Mouse (Mus musculus): ENCODE data around the gene Gpc5. TPM values are rescaled to one million over a fixed set of nuclear protein-coding genes. Genes with fewer than 3 reads are reported as not detected.

The Gpc5 gene
- polyA plus RNA-seq, 1 experiment: 0.15 TPM

DNA sequence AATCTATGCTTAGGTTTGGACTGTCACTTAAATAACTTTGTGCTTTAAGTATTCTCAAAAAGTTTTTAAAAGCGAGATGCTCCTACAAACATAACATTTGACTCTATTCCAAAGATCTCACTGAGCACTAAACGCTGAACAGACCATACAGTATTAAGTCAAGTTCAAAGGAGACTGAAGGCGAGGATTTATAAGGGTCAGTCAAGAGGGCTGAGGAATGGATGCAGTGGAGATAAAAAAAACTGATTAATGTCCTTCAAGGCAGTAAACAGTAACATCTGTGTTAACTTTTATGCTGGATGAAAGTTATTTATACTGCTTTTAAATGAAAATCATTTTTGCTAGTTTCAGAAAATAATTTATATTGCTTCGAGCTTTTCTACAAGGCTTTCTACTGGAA is 906.9 kb downstream of the Gpc5 start:
- H3K36me3 ChIP-seq (ENCODE audit: control insufficient read depth, insufficient read depth, low read length): no peaks in the 10 kb centered on the region
- H3K4me1 ChIP-seq (ENCODE audit: control insufficient read depth, insufficient read depth, low read length): no peaks in the 10 kb centered on the region
- H3K4me3 ChIP-seq (ENCODE audit: control insufficient read depth, low read depth, low read length): no peak overlapping the region
- no peak overlapping the region for H3K27ac ChIP-seq (ENCODE audit: control insufficient read depth, insufficient read depth, low read depth, low read length)
- H3K27me3 ChIP-seq (ENCODE audit: control insufficient read depth, insufficient read depth, low read length): no peaks in the 10 kb centered on the region
- TF ChIP-seq POLR2A (IDR thresholded peaks at IDR 0.05; ENCODE audit: control insufficient read depth, low read depth, low read length): no peak
- no peak for TF ChIP-seq CTCF (IDR thresholded peaks at IDR 0.05; ENCODE audit: control insufficient read depth, insufficient read depth, insufficient replicate concordance, low read depth, low read length)

DNA sequence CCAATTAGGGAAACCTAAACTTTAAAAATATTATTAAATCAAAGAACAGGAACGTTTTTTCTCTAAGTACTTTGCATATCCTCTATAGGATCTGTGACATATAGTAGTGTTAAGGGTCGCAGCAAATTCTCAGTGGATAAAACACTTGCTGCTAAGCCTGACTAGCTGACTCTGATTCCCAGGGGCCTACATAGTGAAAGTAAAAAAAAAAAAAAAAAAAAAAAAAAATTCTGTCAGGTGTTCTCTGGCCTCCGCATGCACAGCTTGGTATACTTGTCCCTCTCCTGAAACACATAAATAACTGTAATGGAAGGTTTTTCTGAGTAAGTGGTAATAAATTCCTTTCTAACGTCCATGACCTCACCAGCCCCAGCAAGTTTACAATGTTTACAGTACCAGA is 995.0 kb downstream of the Gpc5 start:
- Histone ChIP-seq H3K27me3 (ENCODE audit: control insufficient read depth, insufficient read depth, low read length) (no peaks in the 10 kb centered on the region), H3K4me3 (ENCODE audit: control insufficient read depth, low read depth, low read length) (no peak overlapping the region), H3K27ac (ENCODE audit: control insufficient read depth, insufficient read depth, low read depth, low read length) (no peak overlapping the region), H3K4me1 (ENCODE audit: control insufficient read depth, insufficient read depth, low read length) (no peaks in the 10 kb centered on the region), H3K36me3 (ENCODE audit: control insufficient read depth, insufficient read depth, low read length) (no peaks in the 10 kb centered on the region)
- TF ChIP-seq POLR2A (IDR thresholded peaks at IDR 0.05; ENCODE audit: control insufficient read depth, low read depth, low read length) (no peak), CTCF (IDR thresholded peaks at IDR 0.05; ENCODE audit: control insufficient read depth, insufficient read depth, insufficient replicate concordance, low read depth, low read length) (no peak)

DNA sequence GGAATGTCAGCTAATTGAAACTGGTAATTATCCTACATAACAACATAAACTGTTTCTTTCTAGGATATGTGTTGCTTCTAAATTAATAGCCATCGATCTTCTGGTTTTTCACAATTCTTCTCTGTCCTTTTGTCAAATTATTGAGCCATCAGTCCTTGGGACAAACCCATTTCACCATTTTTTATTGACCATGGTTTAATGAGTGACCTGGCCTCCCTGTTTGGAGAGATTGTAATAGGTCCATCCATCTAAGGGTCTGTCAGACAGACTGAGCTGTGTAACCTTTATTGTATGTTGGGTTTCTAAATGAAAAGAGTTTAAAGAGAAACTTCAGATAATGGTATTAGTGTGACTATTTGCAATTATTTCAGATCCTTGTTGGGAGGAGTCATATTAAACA is 1035.9 kb downstream of the Gpc5 start:
- TF ChIP-seq POLR2A (IDR thresholded peaks at IDR 0.05; ENCODE audit: control insufficient read depth, low read depth, low read length): no peak
- TF ChIP-seq CTCF (IDR thresholded peaks at IDR 0.05; ENCODE audit: control insufficient read depth, insufficient read depth, insufficient replicate concordance, low read depth, low read length): no peak
- Histone ChIP-seq H3K4me3 (ENCODE audit: control insufficient read depth, low read depth, low read length) (no peak overlapping the region), H3K36me3 (ENCODE audit: control insufficient read depth, insufficient read depth, low read length) (no peaks in the 10 kb centered on the region), H3K27me3 (ENCODE audit: control insufficient read depth, insufficient read depth, low read length) (no peaks in the 10 kb centered on the region), H3K27ac (ENCODE audit: control insufficient read depth, insufficient read depth, low read depth, low read length) (no peak overlapping the region), H3K4me1 (ENCODE audit: control insufficient read depth, insufficient read depth, low read length) (no peaks in the 10 kb centered on the region)

DNA sequence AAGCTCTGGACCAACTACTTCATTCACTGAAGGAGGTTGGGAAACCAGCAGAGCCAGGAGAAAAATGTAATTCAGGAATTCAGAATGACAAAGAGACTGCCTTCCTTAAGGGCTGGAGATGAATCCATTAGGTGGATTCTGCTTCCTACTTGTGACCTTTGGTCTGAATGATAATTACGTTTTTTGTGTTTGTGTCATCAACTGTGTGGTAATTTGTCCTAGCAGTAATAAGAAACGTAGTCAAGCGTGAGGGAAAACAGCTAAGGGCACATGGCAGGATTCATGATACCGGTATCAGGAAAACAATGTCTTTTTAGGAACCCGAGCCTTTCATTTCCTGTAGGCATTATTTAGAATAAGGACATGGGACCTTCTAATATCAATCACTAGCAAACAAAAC is 1045.3 kb downstream of the Gpc5 start:
- Histone ChIP-seq H3K27ac (ENCODE audit: control insufficient read depth, insufficient read depth, low read depth, low read length) (no peak overlapping the region), H3K27me3 (ENCODE audit: control insufficient read depth, insufficient read depth, low read length) (no peaks in the 10 kb centered on the region), H3K4me3 (ENCODE audit: control insufficient read depth, low read depth, low read length) (no peak overlapping the region), H3K36me3 (ENCODE audit: control insufficient read depth, insufficient read depth, low read length) (no peaks in the 10 kb centered on the region), H3K4me1 (ENCODE audit: control insufficient read depth, insufficient read depth, low read length) (no peaks in the 10 kb centered on the region)
- TF ChIP-seq POLR2A (IDR thresholded peaks at IDR 0.05; ENCODE audit: control insufficient read depth, low read depth, low read length) (no peak), CTCF (IDR thresholded peaks at IDR 0.05; ENCODE audit: control insufficient read depth, insufficient read depth, insufficient replicate concordance, low read depth, low read length) (no peak)

DNA sequence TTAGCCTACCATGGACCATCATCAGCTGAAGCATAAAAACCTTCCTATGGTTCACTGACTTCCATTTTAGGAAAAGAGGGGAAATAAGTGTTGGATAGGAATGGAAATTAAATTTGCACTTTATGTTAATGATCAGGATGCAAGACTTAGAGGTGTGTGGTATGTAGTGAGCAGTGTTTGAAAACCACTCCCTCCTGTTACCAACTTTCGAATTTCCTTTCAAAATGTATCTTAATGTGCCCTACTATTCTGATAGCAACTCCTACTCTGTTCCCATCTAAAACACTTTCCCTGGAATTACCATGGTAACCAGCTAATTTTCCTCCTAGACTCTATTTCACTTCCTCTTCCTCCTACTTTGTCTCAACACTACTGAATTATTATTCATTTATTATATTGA is 1045.8 kb downstream of the Gpc5 start:
- Histone ChIP-seq H3K4me1 (ENCODE audit: control insufficient read depth, insufficient read depth, low read length) (no peaks in the 10 kb centered on the region), H3K27ac (ENCODE audit: control insufficient read depth, insufficient read depth, low read depth, low read length) (no peak overlapping the region), H3K4me3 (ENCODE audit: control insufficient read depth, low read depth, low read length) (no peak overlapping the region), H3K36me3 (ENCODE audit: control insufficient read depth, insufficient read depth, low read length) (no peaks in the 10 kb centered on the region), H3K27me3 (ENCODE audit: control insufficient read depth, insufficient read depth, low read length) (no peaks in the 10 kb centered on the region)
- TF ChIP-seq POLR2A (IDR thresholded peaks at IDR 0.05; ENCODE audit: control insufficient read depth, low read depth, low read length): no peak
- TF ChIP-seq CTCF (IDR thresholded peaks at IDR 0.05; ENCODE audit: control insufficient read depth, insufficient read depth, insufficient replicate concordance, low read depth, low read length): no peak

DNA sequence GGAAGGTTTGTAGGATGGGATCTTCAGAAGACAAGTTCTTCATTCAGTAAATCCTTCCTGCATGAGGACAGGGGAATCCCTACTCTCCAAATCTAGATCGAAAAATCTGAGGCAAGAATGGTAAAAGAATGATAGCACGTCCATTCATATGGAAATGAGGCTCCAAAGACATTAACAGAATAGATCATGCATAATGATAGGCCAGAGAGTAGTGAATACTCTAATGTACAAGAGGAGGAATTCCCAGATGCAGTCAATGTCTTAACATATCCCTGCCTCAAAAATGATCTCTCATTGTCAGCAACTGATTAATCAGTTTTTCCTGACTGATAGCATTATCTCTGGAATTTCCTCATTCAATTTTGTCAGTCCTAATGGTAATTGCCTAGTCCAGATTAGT is 1070.6 kb downstream of the Gpc5 start:
- Histone ChIP-seq H3K4me1 (ENCODE audit: control insufficient read depth, insufficient read depth, low read length) (no peaks in the 10 kb centered on the region), H3K36me3 (ENCODE audit: control insufficient read depth, insufficient read depth, low read length) (no peaks in the 10 kb centered on the region), H3K27ac (ENCODE audit: control insufficient read depth, insufficient read depth, low read depth, low read length) (no peak overlapping the region), H3K4me3 (ENCODE audit: control insufficient read depth, low read depth, low read length) (no peak overlapping the region), H3K27me3 (ENCODE audit: control insufficient read depth, insufficient read depth, low read length) (no peaks in the 10 kb centered on the region)
- no peak for TF ChIP-seq POLR2A (IDR thresholded peaks at IDR 0.05; ENCODE audit: control insufficient read depth, low read depth, low read length)
- no peak for TF ChIP-seq CTCF (IDR thresholded peaks at IDR 0.05; ENCODE audit: control insufficient read depth, insufficient read depth, insufficient replicate concordance, low read depth, low read length)

DNA sequence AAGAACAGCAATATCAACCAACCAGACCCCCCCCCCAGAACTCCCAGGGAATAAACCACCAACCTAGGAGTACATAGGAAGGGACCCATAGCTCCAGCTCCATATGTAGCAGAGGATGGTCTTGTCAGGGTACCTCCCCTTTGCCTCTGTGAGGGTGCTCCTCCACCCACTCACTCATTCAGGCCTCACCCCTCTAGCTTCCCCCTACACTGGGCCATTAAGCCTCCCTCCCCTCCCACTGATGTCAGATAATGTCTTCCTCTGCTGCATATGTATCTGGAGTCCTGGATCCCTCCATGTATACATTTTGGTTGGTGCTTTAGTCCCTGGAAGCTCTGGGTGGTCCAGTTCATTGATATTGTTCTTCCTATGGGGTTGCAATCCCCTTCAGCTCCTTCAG is 1075.4 kb downstream of the Gpc5 start:
- TF ChIP-seq CTCF (IDR thresholded peaks at IDR 0.05; ENCODE audit: control insufficient read depth, insufficient read depth, insufficient replicate concordance, low read depth, low read length) (no peak), POLR2A (IDR thresholded peaks at IDR 0.05; ENCODE audit: control insufficient read depth, low read depth, low read length) (no peak)
- Histone ChIP-seq H3K4me1 (ENCODE audit: control insufficient read depth, insufficient read depth, low read length) (no peaks in the 10 kb centered on the region), H3K36me3 (ENCODE audit: control insufficient read depth, insufficient read depth, low read length) (no peaks in the 10 kb centered on the region), H3K27me3 (ENCODE audit: control insufficient read depth, insufficient read depth, low read length) (no peaks in the 10 kb centered on the region), H3K27ac (ENCODE audit: control insufficient read depth, insufficient read depth, low read depth, low read length) (no peak overlapping the region), H3K4me3 (ENCODE audit: control insufficient read depth, low read depth, low read length) (no peak overlapping the region)

DNA sequence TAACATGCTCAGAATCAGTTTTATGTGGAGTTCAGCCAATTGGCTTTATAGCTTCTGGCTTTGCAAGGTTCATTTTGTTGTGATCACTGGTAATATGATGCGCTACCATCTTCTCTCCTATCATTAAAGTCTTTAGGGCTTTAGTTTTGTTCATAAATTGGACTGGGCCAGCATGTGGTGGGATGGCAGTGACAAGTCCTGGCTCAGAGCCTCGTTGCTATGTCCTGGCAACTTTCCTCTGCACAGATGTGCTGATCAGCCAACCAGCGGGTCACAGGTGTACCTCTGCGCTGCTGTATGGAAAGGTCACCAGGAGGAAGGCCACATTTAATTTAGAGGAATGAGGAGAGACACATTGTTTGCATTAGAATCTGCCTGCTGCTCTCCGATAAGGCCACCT is 1077.1 kb downstream of the Gpc5 start:
- H3K27ac ChIP-seq (ENCODE audit: control insufficient read depth, insufficient read depth, low read depth, low read length): no peak overlapping the region
- H3K27me3 ChIP-seq (ENCODE audit: control insufficient read depth, insufficient read depth, low read length): no peaks in the 10 kb centered on the region
- H3K4me1 ChIP-seq (ENCODE audit: control insufficient read depth, insufficient read depth, low read length): no peaks in the 10 kb centered on the region
- H3K36me3 ChIP-seq (ENCODE audit: control insufficient read depth, insufficient read depth, low read length): no peaks in the 10 kb centered on the region
- TF ChIP-seq POLR2A (IDR thresholded peaks at IDR 0.05; ENCODE audit: control insufficient read depth, low read depth, low read length): no peak
- no peak for TF ChIP-seq CTCF (IDR thresholded peaks at IDR 0.05; ENCODE audit: control insufficient read depth, insufficient read depth, insufficient replicate concordance, low read depth, low read length)
- no peak overlapping the region for H3K4me3 ChIP-seq (ENCODE audit: control insufficient read depth, low read depth, low read length)
